Mouse (Mus musculus): Measurements from ENCODE around the gene Cacnb3.

GRCm38 (mm10) chr15:98600036-98600709 is 30.5 kb upstream of the Cacnb3 start:
- no peak for TF ChIP-seq CTCF (IDR thresholded peaks at IDR 0.05; ENCODE audit: low read depth)
- TF ChIP-seq EP300 (IDR thresholded peaks at IDR 0.05; ENCODE audit: low read depth) = no peak

Data from heart, postnatal 0 days (tissue).